Mouse (Mus musculus) right cerebral cortex, postnatal 25 days (tissue): ENCODE results near the gene Kcnj2.
A peak's percentile ranks its signal among the peaks of the same experiment; 100 is the strongest.

ENCODE experiments used
- DNase-seq: peaks from one replicate; pipeline ENCODE4 v3.0.0; 2022

Gene Kcnj2

GRCm38 (mm10) chr11:111065635-111066298, at the start of gene Kcnj2:
Kcnj2 (plus strand) TSS chr11:111066164.
- peak; percentile 93 for DNase-seq

GRCm38 (mm10) chr11:111016206-111016605, 49.8 kb upstream of the Kcnj2 start:
- no peak for DNase-seq

- no peak for DNase-seq
Measured at GRCm38 (mm10) chr11:111020211-111020610, 45.8 kb upstream of the Kcnj2 start.

DNA sequence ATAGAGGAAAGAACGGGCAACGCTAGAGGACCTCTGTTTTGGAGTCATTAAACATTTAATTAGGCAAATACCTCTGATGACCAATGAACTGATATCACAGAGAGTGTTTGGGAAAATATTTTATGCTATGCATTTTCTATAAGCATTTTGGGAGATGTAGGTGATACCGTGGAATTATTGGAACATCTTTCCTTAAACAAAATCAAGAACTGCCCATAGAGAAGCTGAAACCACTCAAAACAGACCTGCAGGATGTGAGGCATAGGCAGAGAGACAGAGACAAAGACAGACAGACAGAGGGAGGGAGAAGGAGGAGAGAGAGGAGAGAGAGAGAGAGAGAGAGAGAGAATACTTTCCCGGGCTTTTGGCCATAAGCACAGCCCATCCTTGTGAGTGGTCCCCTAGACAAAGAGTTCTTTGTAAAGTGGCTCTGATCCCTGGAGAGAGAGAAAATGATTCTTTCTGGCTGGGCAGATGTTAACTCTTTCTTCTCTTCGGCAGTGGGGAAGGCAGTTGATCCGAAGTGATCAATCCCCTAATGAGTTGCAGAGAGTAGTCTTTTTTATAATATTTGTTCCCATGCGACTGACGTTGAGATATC, 43.2 kb upstream of the Kcnj2 start:
- DNase-seq = no peak

DNA sequence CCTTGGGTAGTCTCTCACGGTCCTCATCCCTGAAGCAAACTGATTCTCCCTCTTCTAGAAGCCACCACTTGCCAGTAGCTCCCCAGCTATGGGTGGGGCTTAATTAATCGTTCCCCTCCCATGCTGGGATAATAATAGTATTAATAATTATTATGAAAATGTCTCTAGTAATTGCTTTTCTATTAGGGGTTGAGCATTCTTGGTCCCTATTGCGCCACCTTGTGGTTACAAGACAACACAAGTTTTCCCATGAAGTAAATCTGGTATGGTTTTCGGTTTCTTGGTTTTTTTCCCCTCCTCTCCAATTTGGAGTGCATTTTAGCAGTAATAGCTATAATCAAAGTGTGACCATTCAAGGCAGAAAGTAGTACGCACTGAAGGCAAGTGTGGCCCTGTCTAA, 23.8 kb upstream of the Kcnj2 start:
- DNase-seq = no peak

DNA sequence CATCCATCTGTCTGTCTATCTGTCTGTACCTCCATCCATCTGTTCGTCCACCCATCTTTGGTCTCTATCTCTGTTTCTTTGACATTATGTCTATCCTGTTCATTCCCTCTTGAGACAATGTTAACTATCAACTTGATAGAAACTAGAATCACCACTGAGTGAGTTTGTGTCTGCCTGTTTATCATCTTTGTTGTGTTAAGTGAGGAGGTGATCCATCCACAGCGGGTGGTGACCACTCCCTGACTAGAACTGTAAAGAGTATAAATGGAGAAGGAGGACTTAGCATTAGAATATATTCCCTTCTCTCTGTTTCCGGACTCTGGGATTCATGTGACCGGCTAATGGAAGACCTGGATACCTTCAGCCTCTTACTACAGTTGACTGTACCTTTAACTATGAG, 22.7 kb upstream of the Kcnj2 start:
- DNase-seq = no peak

- DNase-seq = no peak
Measured at GRCm38 (mm10) chr11:111054252-111054651, 11.7 kb upstream of the Kcnj2 start.

DNA sequence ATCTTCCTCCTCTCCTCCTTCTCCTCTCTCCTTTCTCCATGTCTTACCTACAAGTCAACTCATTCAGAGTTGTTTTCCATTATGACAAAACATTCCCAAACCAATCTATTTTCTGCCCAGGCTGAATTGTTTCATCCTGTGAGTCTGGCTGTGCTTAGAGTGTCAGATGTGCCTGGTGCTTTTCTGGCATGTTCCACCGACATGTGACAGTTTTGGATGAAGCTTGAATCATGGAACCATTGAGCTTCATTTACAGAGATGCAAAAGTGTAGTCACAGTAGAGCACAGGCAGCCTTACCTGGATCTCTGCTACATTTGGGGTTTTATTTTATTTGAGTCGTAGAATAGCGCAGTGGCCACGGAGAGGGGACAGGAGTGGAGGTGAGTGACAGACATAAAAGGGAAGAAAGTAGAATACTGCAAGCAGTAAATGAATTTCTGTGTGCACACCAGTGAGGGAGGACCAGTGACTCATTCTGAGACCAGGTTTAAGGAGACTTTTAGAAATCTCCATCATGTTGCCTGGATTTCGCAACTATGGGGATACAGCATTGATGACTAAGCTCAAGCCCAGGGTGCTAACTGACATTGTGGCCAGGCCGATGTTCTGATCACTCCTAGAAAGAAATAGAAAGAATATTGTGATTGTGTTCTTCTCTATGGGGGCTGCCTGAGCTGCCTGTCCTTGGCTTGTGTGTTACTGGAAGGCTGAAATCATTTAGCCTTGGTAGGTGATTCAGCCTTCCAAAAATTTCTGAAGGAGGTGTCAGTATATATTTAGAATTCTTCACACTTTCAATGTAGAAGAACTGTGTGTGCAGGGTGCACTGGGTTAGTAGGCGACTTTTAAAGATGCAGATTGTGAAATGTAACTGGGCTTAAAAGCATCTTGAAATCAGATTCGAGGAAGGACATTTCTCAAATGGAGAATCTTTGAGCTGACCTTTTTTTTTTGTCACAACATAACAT, 10.8 kb upstream of the Kcnj2 start:
- no peak for DNase-seq

DNA sequence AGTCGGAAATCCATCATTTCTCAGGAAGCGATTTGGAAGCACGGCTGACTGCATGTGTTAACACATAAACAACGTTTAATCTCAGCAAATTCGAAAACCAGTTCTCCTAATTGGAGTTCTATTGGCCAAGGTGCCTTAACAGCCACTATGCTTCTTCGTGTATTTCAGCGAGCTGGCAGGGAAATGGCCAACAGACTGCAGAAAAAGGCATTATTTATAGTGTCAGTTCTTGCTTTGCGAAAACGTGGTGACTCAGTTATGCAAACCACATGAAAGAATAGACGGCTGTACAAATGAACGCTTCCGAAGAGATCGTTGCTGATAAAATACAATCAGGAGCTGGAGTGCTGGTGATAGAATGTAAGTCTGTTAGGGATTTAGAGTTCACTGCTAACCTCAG, 9.9 kb upstream of the Kcnj2 start:
- peak; percentile 34 for DNase-seq

- no peak for DNase-seq
Measured at GRCm38 (mm10) chr11:111057435-111057834, 8.5 kb upstream of the Kcnj2 start.

DNA sequence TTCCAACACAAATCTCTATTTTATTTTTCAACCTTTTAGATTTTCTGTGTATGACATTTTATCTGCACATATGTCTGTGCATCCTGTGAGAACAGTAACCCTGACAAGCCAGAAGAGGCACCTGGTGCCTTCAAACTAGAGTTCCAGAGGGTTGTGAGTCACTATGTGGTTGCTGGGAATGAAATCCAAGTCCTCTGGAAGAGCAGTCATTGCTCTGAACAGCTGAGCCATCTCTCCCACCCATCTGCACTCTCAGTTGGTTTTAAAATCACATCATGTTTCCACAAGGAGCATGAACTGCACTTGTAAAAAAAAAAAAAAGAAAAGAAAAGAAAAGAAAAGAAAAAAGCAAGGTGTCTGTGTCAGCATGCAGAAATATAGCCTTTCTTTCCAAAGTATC, 6.5 kb upstream of the Kcnj2 start:
- DNase-seq = no peak

DNA sequence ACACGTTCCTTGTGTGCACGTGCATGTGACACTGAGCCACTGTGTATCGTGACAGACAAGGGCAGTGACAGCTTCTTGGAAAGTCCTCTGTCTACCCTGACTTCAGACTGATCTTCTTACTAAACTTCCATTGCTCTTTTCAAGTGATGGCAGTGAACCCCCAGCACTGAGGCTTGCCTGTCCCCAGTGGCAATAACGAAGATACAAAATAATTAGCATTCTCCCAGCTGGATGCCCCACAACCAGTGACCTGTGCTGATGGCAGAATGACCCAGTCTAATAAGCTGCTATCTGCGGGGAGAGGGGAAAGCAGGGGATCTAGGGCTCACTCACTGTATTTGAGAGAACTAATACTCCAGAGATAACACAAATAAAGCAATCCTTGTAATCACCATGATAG, 5.7 kb upstream of the Kcnj2 start:
- no peak for DNase-seq

GRCm38 (mm10) chr11:111064751-111065527, 1.0 kb upstream of the Kcnj2 start:
- peak; percentile 63 for DNase-seq

- DNase-seq = peak; percentile 25
Measured at GRCm38 (mm10) chr11:111066299-111066691, 331 bp downstream of the Kcnj2 start.

DNA sequence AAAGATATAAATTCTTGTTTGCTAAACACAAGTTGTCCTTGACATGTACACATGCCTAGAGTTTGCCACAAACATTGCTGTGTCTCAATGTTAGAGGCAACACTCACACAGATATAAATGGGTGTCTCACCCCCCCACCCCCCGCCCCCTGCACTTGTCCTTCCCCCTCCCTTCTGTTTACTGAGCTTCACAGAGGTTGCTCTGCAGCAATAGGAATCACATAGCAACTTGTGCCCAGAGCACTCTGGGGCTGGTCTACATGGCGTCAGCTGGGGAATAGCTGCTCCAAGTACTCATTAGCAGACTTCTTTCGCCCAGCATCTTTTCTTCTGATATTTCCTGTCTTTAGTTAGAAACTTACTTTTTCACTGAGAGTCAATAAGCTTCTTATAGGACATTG, 1.8 kb downstream of the Kcnj2 start:
- DNase-seq = no peak

GRCm38 (mm10) chr11:111070460-111070859, 4.5 kb downstream of the Kcnj2 start:
- DNase-seq = no peak

GRCm38 (mm10) chr11:111074131-111074530, 8.2 kb downstream of the Kcnj2 start:
- DNase-seq = no peak

DNA sequence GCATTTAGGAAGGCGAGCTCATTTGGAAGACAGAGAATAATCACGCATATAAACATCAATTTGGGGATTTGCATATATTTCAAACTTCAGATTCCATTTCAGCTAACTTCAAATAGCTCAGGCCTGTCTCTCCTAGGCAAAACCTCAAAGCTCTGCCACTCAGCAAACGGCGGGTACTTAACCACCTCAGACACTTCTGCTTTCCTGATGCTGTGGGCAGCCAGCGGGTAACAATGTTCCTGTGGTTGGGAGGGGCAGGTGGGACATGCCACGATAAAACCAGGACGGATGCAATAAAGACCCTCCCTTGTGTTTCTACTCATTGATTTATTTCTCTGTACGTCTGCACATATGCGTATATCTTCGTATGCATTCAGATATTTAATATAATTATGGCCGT, 12.1 kb downstream of the Kcnj2 start:
- DNase-seq = no peak

DNA sequence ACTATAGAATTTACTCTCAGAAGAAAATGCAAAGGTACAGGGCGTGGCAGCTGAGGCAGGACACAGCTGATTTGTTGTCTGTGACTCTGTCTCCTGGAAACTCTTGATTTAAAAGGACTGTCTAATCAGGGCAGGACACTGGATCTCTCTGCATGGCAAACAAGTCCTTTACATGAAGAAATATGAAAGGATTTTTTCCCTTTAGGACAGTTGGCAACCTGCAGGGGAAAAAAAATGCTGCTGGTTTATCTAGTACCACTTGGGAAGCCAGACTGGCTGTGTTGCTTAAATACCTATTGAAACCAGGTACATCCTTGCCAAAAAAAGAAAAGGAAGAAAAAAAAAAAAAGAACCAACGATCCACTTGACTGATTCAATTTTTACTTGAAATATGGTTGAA, 17.0 kb downstream of the Kcnj2 start:
- DNase-seq = no peak

- DNase-seq = no peak
Measured at GRCm38 (mm10) chr11:111086933-111087332, 21.0 kb downstream of the Kcnj2 start.

- no peak for DNase-seq
Measured at GRCm38 (mm10) chr11:111088226-111088625, 22.3 kb downstream of the Kcnj2 start.

- DNase-seq = no peak
Measured at GRCm38 (mm10) chr11:111088812-111089211, 22.8 kb downstream of the Kcnj2 start.

- no peak for DNase-seq
Measured at GRCm38 (mm10) chr11:111091117-111091516, 25.2 kb downstream of the Kcnj2 start.
